Mouse (Mus musculus) ovary, adult 18-20 months (tissue): ENCODE data around the gene Tmem178b.

Experiments
- DNase-seq: peaks from one replicate; pipeline ENCODE4 v3.0.0; 2022; ENCODE audit warnings: low spot score, mixed read lengths

The Tmem178b gene

GRCm38 (mm10) chr6:39872901-39873591 lies at the start of gene Tmem178b:
TSS of gene Tmem178b (plus strand) at chr6:39873271.
- DNase-seq, result no peak

- DNase-seq, result no peak
Measured at GRCm38 (mm10) chr6:39828736-39829135, 44.3 kb upstream of the Tmem178b start.

GRCm38 (mm10) chr6:39843698-39844342 lies 29.3 kb upstream of the Tmem178b start:
- no peak for DNase-seq

GRCm38 (mm10) chr6:39847538-39847937 lies 25.5 kb upstream of the Tmem178b start:
- DNase-seq, result no peak

GRCm38 (mm10) chr6:39848766-39849165 lies 24.3 kb upstream of the Tmem178b start:
- DNase-seq, result no peak

- DNase-seq, result no peak
Measured at GRCm38 (mm10) chr6:39849667-39850066, 23.4 kb upstream of the Tmem178b start.

- no peak for DNase-seq
Measured at GRCm38 (mm10) chr6:39870271-39871135, 2.6 kb upstream of the Tmem178b start.

GRCm38 (mm10) chr6:39871381-39872305 lies 1.4 kb upstream of the Tmem178b start:
- peak; percentile 45 for DNase-seq

GRCm38 (mm10) chr6:39872306-39872900 lies 668 bp upstream of the Tmem178b start:
- DNase-seq, result no peak

GRCm38 (mm10) chr6:39875186-39875585 lies 2.1 kb downstream of the Tmem178b start:
- no peak for DNase-seq

- DNase-seq, result no peak
Measured at GRCm38 (mm10) chr6:39876444-39876843, 3.4 kb downstream of the Tmem178b start.

GRCm38 (mm10) chr6:39890811-39891210 lies 17.7 kb downstream of the Tmem178b start:
- DNase-seq, result no peak

GRCm38 (mm10) chr6:39896500-39896899 lies 23.4 kb downstream of the Tmem178b start:
- no peak for DNase-seq

GRCm38 (mm10) chr6:39899231-39899630 lies 26.2 kb downstream of the Tmem178b start:
- DNase-seq, result no peak

GRCm38 (mm10) chr6:39903220-39903773 lies 30.2 kb downstream of the Tmem178b start:
- DNase-seq, result no peak

- DNase-seq, result no peak
Measured at GRCm38 (mm10) chr6:39903845-39904244, 30.8 kb downstream of the Tmem178b start.

- no peak for DNase-seq
Measured at GRCm38 (mm10) chr6:39914956-39915355, 41.9 kb downstream of the Tmem178b start.

- no peak for DNase-seq
Measured at GRCm38 (mm10) chr6:39915636-39916281, 42.7 kb downstream of the Tmem178b start.

- no peak for DNase-seq
Measured at GRCm38 (mm10) chr6:39916514-39916913, 43.4 kb downstream of the Tmem178b start.

- DNase-seq, result no peak
Measured at GRCm38 (mm10) chr6:39917242-39917641, 44.2 kb downstream of the Tmem178b start.
